Mouse (Mus musculus) hindbrain, postnatal 0 days (tissue): ENCODE measurements around the gene Clec2h. TPM values are rescaled to one million over a fixed set of nuclear protein-coding genes. Genes with fewer than 3 reads are reported as not detected.
"Not testable (repeated sequence)": the region's sequence is repeated elsewhere in the genome, so short reads cannot be mapped to it uniquely, and the experiment has no call there.

Experiments used
- ATAC-seq: fragments of 200-750 bp; cut with Nextera tagmentation; 2 replicates; pipeline ENCODE4 v1.8.0; 2017; ENCODE audit warnings: mild to moderate bottlenecking, moderate TSS enrichment, moderate library complexity
- DNase-seq: peaks from one replicate; pipeline ENCODE4 v3.0.0-alpha.2; 2015; ENCODE audit warnings: low spot score
- H3K27ac ChIP-seq: fragments of 300-500 bp; sonication (generic); 2 replicates; pipeline ENCODE4 v1.5.1; 2014; ENCODE audit warnings: mild to moderate bottlenecking
- H3K27me3 ChIP-seq: fragments of 300-500 bp; sonication (generic); 2 replicates; pipeline ENCODE4 v1.6.1; 2014; ENCODE audit warnings: low read length, mixed read lengths; ENCODE audit not compliant: insufficient read depth
- H3K36me3 ChIP-seq: fragments of 300-500 bp; sonication (generic); 2 replicates; pipeline ENCODE4 v1.6.1; 2014; ENCODE audit warnings: low read length, mixed read lengths; ENCODE audit not compliant: insufficient read depth
- H3K4me1 ChIP-seq: fragments of 300-500 bp; sonication (generic); 2 replicates; pipeline ENCODE4 v1.6.1; 2014; ENCODE audit warnings: antibody characterized with exemption, low read length, mixed read lengths; ENCODE audit not compliant: insufficient read depth
- H3K4me2 ChIP-seq: fragments of 300-500 bp; sonication (generic); 2 replicates; pipeline ENCODE4 v1.6.1; 2014; ENCODE audit warnings: low read depth, mild to moderate bottlenecking, low read length, moderate library complexity, mixed read lengths
- H3K4me3 ChIP-seq: fragments of 300-500 bp; sonication (generic); 2 replicates; pipeline ENCODE4 v1.5.1; 2014; ENCODE audit warnings: low read length
- H3K9ac ChIP-seq: fragments of 300-500 bp; sonication (generic); replicated peaks from 2 replicates; pipeline ENCODE4 v1.6.1; 2014; ENCODE audit warnings: mild to moderate bottlenecking, low read length, moderate library complexity, mixed read lengths
- H3K9me3 ChIP-seq: fragments of 300-500 bp; sonication (generic); 2 replicates; pipeline ENCODE4 v1.6.1; 2016; ENCODE audit warnings: low read length, mixed read lengths
- CTCF ChIP-seq: IDR thresholded peaks from 2 replicates; pipeline ENCODE4 v1.5.1; 2016; ENCODE audit warnings: antibody characterized with exemption, control low read depth, low read depth
- WGBS: fragments of 180-500 bp; shearing (Covaris S2); extraction: QIAGEN DNeasy Blood & Tissue Kit; methylation state at CpG from one replicate; pipeline ENCODE4 v1.1.7; 2014; 5-methylcytosine and 5-hydroxymethylcytosine counted together
- polyA plus RNA-seq: library from polyadenylated mRNA; unstranded; fragments of >200 nt; fragmentation: Nextera tagmentation; extraction: Ambion mirVana; gene quantifications from 2 replicates; pipeline ENCODE4 v1.2.1, GENCODE M21; 2015
- total RNA-seq: library from RNA; depleted of rRNA; stranded (reverse); fragments of >200 nt; gene quantifications from 2 replicates; pipeline ENCODE4 v1.2.3, GENCODE M21; 2014; rRNA removed

The Clec2h gene
- total RNA-seq (not detected in 2 replicates), polyA plus RNA-seq (not detected in 2 replicates)

DNA sequence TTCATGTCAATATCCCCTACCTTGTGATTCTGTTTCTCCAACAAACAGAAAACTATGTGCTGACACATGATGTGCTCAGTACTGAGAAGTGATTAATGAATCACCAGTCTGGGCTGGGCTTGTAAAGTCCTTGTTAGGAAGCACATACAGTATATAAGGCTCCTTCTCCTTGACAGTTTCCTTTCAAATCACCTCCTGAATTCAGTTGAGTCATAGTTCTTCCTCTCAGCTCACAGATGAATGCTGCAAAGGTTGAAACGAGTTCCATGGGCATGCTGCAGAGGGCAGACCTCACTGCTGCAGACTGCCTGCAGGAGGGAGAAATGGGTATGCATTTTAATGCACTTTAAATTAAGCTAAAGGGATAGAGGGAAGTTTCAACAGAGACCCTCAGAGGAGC, at the start of gene Clec2h:
Gene Clec2h (plus strand): TSS at position 180 of the 400 bp plus-strand sequence.
- Histone ChIP-seq H3K36me3 (no peaks in the 10 kb centered on the region), H3K4me2 (no peak within 1 kb of the TSS), H3K9me3 (no peaks in the 10 kb centered on the region), H3K4me3 (no peak within 1 kb of the TSS), H3K27me3 (no peaks in the 10 kb centered on the region), H3K4me1 (no peaks in the 10 kb centered on the region), H3K9ac (no peak within 1 kb of the TSS), H3K27ac (no peak within 1 kb of the TSS)
- TF ChIP-seq CTCF = peak; percentile 38
- 8% methylated on average over 1 of the region's 1 CpGs for WGBS
- no peak for DNase-seq
- ATAC-seq = no peak

DNA sequence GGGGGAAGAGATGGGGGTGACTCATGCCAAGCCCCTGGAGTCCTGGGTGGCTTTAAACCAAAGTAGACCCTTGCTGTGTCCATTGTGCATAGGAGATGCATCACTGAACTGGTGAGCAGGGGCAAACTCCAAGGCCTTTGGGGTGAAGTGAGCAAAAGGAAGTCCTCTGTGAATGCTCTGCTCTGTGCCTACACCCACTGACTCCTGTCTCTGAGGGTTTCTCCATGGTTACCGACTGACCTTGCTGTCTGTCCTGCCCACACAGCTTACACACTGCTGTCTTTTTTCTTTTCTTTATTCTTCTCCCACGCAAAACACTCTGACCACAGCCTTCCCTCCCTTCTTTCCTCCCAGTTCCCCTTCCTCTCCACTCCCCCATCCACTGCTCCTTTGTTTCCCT, 39.5 kb upstream of the Clec2h start:
- 57% methylated on average over 2 of the region's 2 CpGs for WGBS
- Histone ChIP-seq H3K4me1 (no peaks in the 10 kb centered on the region), H3K9ac (no peak overlapping the region), H3K9me3 (no peaks in the 10 kb centered on the region), H3K36me3 (no peaks in the 10 kb centered on the region), H3K4me2 (no peak overlapping the region), H3K4me3 (no peak overlapping the region), H3K27ac (no peak overlapping the region), H3K27me3 (no peaks in the 10 kb centered on the region)
- no peak for TF ChIP-seq CTCF
- ATAC-seq (no peak), DNase-seq (no peak)

DNA sequence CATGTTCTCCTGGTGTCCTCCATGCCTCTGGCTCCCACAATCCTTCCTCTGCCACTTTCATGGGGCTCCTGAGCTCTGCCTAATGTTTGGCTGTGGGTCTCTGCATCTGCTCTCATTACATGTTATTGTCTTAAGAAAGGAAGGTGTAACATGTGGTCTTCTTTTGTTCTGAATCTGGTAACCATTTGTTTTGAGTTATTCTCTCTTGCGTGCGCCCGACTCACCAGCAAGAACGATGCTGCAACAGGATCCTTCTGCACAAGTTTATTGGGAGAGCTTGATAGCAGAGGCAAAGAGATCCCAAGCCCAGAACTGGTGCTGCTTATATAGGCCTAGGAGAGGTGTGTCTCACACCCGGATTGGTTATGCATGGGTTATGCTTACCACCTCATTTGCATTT, 38.8 kb upstream of the Clec2h start, which contains the start of gene Klrb1a:
Gene Klrb1a (minus strand): TSS at position 101 of the 400 bp plus-strand sequence.
- DNase-seq, H3K27me3 ChIP-seq, H3K4me2 ChIP-seq, H3K4me3 ChIP-seq, H3K27ac ChIP-seq, ATAC-seq, H3K36me3 ChIP-seq, H3K9ac ChIP-seq, H3K9me3 ChIP-seq, H3K4me1 ChIP-seq: not testable (repeated sequence)
- WGBS = 93% methylated on average over 5 of the region's 5 CpGs

DNA sequence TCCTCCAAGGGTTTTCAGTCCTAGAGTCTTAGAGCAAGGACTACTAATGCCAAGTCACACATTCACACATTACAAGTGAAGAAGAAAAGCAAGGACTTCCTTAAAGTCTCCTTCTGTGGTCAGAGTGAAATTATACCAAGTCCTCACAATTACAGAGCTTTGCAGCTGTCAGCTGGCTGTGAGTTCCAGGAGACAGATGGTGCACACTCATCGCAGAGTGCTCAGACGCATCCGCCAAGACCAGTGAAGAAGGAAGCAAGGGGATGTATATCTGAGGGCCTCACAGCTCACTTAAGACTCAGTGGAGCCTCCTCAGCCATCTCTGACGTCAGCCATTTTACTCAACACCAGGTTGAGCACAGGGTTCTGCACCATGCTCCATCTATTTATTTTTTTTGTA, 37.8 kb upstream of the Clec2h start:
- H3K27me3 ChIP-seq = no peaks in the 10 kb centered on the region
- H3K4me2 ChIP-seq = no peak overlapping the region
- TF ChIP-seq CTCF = no peak
- H3K27ac ChIP-seq = no peak overlapping the region
- no peak overlapping the region for H3K9ac ChIP-seq
- H3K4me1 ChIP-seq = no peaks in the 10 kb centered on the region
- 84% methylated on average over 4 of the region's 4 CpGs for WGBS
- ATAC-seq (no peak), DNase-seq (no peak)
- no peaks in the 10 kb centered on the region for H3K36me3 ChIP-seq
- H3K4me3 ChIP-seq = no peak overlapping the region
- no peaks in the 10 kb centered on the region for H3K9me3 ChIP-seq

DNA sequence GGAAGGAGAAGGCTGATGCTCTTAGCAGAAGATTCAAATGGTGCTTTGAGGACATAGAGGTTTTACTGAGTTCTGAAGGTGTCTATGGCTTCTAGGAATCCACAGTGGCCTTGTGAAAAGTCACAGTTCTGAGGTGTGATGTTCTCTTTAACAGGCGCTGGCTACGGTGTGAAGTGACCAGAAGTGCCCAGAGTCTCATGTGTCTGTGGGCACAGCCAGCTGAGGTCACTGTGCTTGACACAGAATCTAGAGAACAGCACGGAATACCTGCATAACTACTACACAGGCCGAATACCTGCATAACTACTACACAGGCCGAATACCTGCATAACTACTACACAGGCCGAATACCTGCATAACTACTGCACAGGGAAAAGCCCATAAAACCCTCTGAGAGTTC, 36.9 kb upstream of the Clec2h start:
- not testable (repeated sequence) for H3K27ac ChIP-seq, H3K4me3 ChIP-seq, H3K4me1 ChIP-seq, H3K36me3 ChIP-seq, DNase-seq, H3K4me2 ChIP-seq, H3K9me3 ChIP-seq, ATAC-seq, H3K27me3 ChIP-seq, H3K9ac ChIP-seq
- WGBS = 93% methylated on average over 6 of the region's 6 CpGs

DNA sequence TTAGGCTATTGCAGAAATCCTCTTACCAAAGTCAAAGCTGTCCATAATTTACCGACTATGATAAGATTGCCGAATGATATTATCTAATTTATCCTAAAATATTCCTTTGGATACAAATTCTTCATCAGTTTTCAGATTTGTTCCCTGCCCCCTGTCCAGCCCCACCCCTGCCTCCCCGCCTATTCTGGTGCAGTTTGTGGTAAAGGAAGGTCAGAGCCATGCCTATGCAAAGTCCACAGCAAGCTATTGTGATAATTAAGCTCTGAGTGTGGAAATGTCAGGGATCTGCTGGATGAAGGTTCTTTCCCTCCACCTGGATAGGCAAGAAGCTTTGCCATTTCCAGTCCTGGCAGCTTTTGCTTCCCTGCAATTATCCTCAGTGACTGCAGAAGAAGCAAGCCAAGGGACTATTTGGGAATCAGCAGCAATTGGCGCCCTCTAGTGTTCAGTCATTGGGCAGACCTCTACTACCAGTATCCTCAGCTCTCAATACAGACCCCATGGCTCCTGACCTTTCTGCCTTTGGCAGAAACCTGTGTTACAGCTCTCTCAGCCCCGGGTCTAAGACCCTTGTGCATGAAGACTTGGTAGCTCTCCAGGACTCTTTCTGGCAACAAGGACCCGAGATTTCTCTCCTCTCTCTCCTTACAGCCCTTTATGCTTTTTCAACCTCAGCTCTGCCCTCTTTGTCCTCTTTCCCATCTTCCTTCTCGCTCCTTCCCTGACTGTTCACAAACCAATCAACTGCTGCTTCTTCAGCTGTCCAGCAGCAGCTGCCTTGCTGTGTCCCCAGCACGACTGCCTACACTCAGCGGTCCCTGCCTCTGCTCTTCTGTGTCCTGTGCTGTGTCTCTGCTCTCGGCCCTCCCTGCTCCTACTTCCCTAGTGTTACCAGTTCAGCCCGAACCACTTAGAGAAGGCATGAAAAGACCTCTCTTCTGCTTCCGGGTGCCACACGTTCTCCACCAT, 32.1 kb upstream of the Clec2h start:
- peak; percentile 83 for TF ChIP-seq CTCF
- H3K36me3 ChIP-seq, H3K4me3 ChIP-seq, H3K9me3 ChIP-seq, H3K4me2 ChIP-seq, H3K9ac ChIP-seq, H3K27ac ChIP-seq, H3K27me3 ChIP-seq, H3K4me1 ChIP-seq: not testable (repeated sequence)
- 56% methylated on average over 13 of the region's 13 CpGs for WGBS
- ATAC-seq (peak; percentile 95), DNase-seq (peak; percentile 87)

DNA sequence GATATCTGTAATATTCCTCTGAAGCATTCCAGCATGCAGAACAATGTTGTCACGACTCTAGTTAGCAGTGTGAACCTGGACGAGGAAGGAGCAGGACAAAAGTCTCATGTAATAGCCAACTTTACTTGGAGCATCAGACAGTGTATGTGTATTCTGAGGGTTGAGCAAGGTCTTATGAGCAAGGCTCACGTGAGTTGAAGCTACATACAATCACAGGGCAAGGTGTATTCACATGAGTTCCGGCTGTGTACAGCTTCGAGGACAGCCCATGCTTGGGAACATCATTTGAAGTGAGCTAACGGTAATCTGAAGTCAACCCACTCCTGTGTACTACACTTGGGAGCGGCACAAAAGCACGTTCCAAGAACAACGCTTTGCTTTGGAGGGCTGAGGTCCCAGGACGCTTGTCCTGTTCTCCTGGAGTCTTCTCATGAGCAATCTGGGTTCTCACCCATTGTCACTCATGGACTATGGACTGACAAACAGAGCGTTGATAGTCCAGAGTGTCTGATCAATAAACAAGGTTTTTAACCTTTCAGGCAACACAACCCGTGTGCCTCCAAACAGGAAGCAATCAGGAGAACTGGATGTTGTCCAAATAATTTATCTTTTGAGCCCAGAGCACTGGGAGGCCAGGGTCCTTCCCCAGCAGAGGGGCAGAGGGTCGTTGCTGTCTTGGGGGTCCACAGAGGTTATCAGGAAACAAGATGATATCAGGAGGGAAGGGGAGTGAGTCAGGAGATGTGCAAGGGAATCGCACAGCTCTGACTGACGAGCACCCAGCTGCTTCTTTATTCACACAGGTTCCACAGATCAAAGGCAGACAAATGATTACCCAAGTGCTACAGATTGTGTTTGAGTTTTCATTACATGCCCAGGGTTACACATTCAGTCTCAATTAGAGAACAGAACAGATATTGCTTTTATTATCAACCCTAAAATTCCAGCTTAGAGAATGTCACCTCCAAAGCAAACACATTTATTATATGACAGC, 31.0 kb upstream of the Clec2h start:
- H3K4me1 ChIP-seq, H3K9ac ChIP-seq, H3K27ac ChIP-seq, H3K9me3 ChIP-seq, H3K27me3 ChIP-seq, H3K4me3 ChIP-seq, H3K36me3 ChIP-seq, H3K4me2 ChIP-seq, DNase-seq, ATAC-seq: not testable (repeated sequence)
- WGBS = 78% methylated on average over 15 of the region's 15 CpGs
